Mouse (Mus musculus): ENCODE data around the gene Nrgn. TPM values are rescaled to one million over a fixed set of nuclear protein-coding genes. Genes with fewer than 3 reads are reported as not detected.
A peak's percentile ranks its signal among the peaks of the same experiment; 100 is the strongest.

The Nrgn gene
- polyA plus RNA-seq, 1 experiment = not detected

- TF ChIP-seq CTCF (IDR thresholded peaks at IDR 0.05; ENCODE audit: borderline replicate concordance, insufficient read depth, low read length) (no peak), POLR2A (IDR thresholded peaks at IDR 0.05; ENCODE audit: low read depth, low read length) (no peak)
- H3K4me1 ChIP-seq (ENCODE audit: control insufficient read depth, insufficient read depth, low read length) = no peaks in the 10 kb centered on the region
- H3K27ac ChIP-seq (ENCODE audit: insufficient read depth, low read length) = no peak overlapping the region
Measured at GRCm38 (mm10) chr9:37556366-37556765, 3.7 kb upstream of the Nrgn start.

GRCm38 (mm10) chr9:37554838-37555748 is 2.4 kb upstream of the Nrgn start, which contains the start of gene Siae:
Gene Siae (plus strand): TSS chr9:37555698.
- H3K27ac ChIP-seq (ENCODE audit: insufficient read depth, low read length) = no peak within 1 kb of the TSS
- H3K4me1 ChIP-seq (ENCODE audit: control insufficient read depth, insufficient read depth, low read length) = no peaks in the 10 kb centered on the region
- no peak within 1 kb of the TSS for H3K4me3 ChIP-seq (ENCODE audit: insufficient read depth, low read length)
- no peak for TF ChIP-seq POLR2A (IDR thresholded peaks at IDR 0.05; ENCODE audit: low read depth, low read length)
- TF ChIP-seq CTCF (IDR thresholded peaks at IDR 0.05; ENCODE audit: borderline replicate concordance, insufficient read depth, low read length) = no peak

More at GRCm38 (mm10) chr9:37556366-37556765, 3.7 kb upstream of the Nrgn start:
- H3K4me3 ChIP-seq (ENCODE audit: insufficient read depth, low read length) = no peak overlapping the region

- H3K4me1 ChIP-seq (ENCODE audit: control insufficient read depth, insufficient read depth, low read length) = no peaks in the 10 kb centered on the region
- H3K27ac ChIP-seq (ENCODE audit: insufficient read depth, low read length) = no peak overlapping the region
- no peak overlapping the region for H3K4me3 ChIP-seq (ENCODE audit: insufficient read depth, low read length)
- no peak for TF ChIP-seq CTCF (IDR thresholded peaks at IDR 0.05; ENCODE audit: borderline replicate concordance, insufficient read depth, low read length)
- no peak for TF ChIP-seq POLR2A (IDR thresholded peaks at IDR 0.05; ENCODE audit: low read depth, low read length)
Measured at GRCm38 (mm10) chr9:37554279-37554678, 1.6 kb upstream of the Nrgn start.

- Histone ChIP-seq H3K4me1 (ENCODE audit: control insufficient read depth, insufficient read depth, low read length) (no peaks in the 10 kb centered on the region), H3K4me3 (ENCODE audit: insufficient read depth, low read length) (peak overlapping the region; percentile 26; the same call in 1 of the 2 replicates), H3K27ac (ENCODE audit: insufficient read depth, low read length) (no peak overlapping the region)
- no peak for TF ChIP-seq CTCF (IDR thresholded peaks at IDR 0.05; ENCODE audit: borderline replicate concordance, insufficient read depth, low read length)
- no peak for TF ChIP-seq POLR2A (IDR thresholded peaks at IDR 0.05; ENCODE audit: low read depth, low read length)
Measured at GRCm38 (mm10) chr9:37551751-37552531, 763 bp downstream of the Nrgn start.

GRCm38 (mm10) chr9:37550435-37550834 is 2.3 kb downstream of the Nrgn start:
- Histone ChIP-seq H3K27ac (ENCODE audit: insufficient read depth, low read length) (no peak overlapping the region), H3K4me1 (ENCODE audit: control insufficient read depth, insufficient read depth, low read length) (no peaks in the 10 kb centered on the region), H3K4me3 (ENCODE audit: insufficient read depth, low read length) (no peak overlapping the region)
- no peak for TF ChIP-seq POLR2A (IDR thresholded peaks at IDR 0.05; ENCODE audit: low read depth, low read length)
- no peak for TF ChIP-seq CTCF (IDR thresholded peaks at IDR 0.05; ENCODE audit: borderline replicate concordance, insufficient read depth, low read length)

- Histone ChIP-seq H3K27ac (ENCODE audit: insufficient read depth, low read length) (no peak overlapping the region), H3K4me3 (ENCODE audit: insufficient read depth, low read length) (no peak overlapping the region), H3K4me1 (ENCODE audit: control insufficient read depth, insufficient read depth, low read length) (no peaks in the 10 kb centered on the region)
- TF ChIP-seq CTCF (IDR thresholded peaks at IDR 0.05; ENCODE audit: borderline replicate concordance, insufficient read depth, low read length) (no peak), POLR2A (IDR thresholded peaks at IDR 0.05; ENCODE audit: low read depth, low read length) (no peak)
Measured at GRCm38 (mm10) chr9:37546889-37547288, 5.8 kb downstream of the Nrgn start.

GRCm38 (mm10) chr9:37545847-37546452 is 6.8 kb downstream of the Nrgn start:
- H3K27ac ChIP-seq (ENCODE audit: insufficient read depth, low read length) = no peak overlapping the region
- no peak overlapping the region for H3K4me3 ChIP-seq (ENCODE audit: insufficient read depth, low read length)
- no peaks in the 10 kb centered on the region for H3K4me1 ChIP-seq (ENCODE audit: control insufficient read depth, insufficient read depth, low read length)
- no peak for TF ChIP-seq POLR2A (IDR thresholded peaks at IDR 0.05; ENCODE audit: low read depth, low read length)

- no peaks in the 10 kb centered on the region for H3K4me1 ChIP-seq (ENCODE audit: control insufficient read depth, insufficient read depth, low read length)
- TF ChIP-seq POLR2A (IDR thresholded peaks at IDR 0.05; ENCODE audit: low read depth, low read length) (no peak), CTCF (IDR thresholded peaks at IDR 0.05; ENCODE audit: borderline replicate concordance, insufficient read depth, low read length) (no peak)
- no peak overlapping the region for H3K27ac ChIP-seq (ENCODE audit: insufficient read depth, low read length)
- no peak overlapping the region for H3K4me3 ChIP-seq (ENCODE audit: insufficient read depth, low read length)
Measured at GRCm38 (mm10) chr9:37545166-37545610, 7.5 kb downstream of the Nrgn start.

- no peaks in the 10 kb centered on the region for H3K4me1 ChIP-seq (ENCODE audit: control insufficient read depth, insufficient read depth, low read length)
- TF ChIP-seq POLR2A (IDR thresholded peaks at IDR 0.05; ENCODE audit: low read depth, low read length) = no peak
- peak; percentile 91 for TF ChIP-seq CTCF (IDR thresholded peaks at IDR 0.05; ENCODE audit: borderline replicate concordance, insufficient read depth, low read length)
- peak overlapping the region; percentile 25 for H3K4me3 ChIP-seq (ENCODE audit: insufficient read depth, low read length)
- H3K27ac ChIP-seq (ENCODE audit: insufficient read depth, low read length) = no peak overlapping the region
Measured at GRCm38 (mm10) chr9:37544447-37545165, 8.1 kb downstream of the Nrgn start.

All from embryonic fibroblast, embryonic 13.5 days (primary cell).